Mouse (Mus musculus) left cerebral cortex, adult 9 months (tissue): ENCODE results near the gene Cuedc1.

Source experiments
- DNase-seq, 2 experiments: peaks; one replicate each; pipeline ENCODE4 v3.0.0; 2022; ENCODE audit warnings: low spot score in 2 of 2

Gene Cuedc1

GRCm38 (mm10) chr11:88240736-88241353 is 143.0 kb downstream of the Cuedc1 start:
- no peak for DNase-seq

- DNase-seq, result no peak
Measured at GRCm38 (mm10) chr11:88241468-88242301, 143.8 kb downstream of the Cuedc1 start.
